Mouse (Mus musculus) hindbrain, embryonic 12.5 days (tissue): ENCODE measurements at regions not wholly inside any gene's neighbourhood (a gene's known extent, or its start where the extent isn't known, plus 50 kb on each side); places are given as distances from the start of the nearest gene placed in this dataset.

Experiments
- ATAC-seq: fragments of 200-750 bp; cut with Nextera tagmentation; 2 replicates; pipeline ENCODE4 v1.8.0; 2017; ENCODE audit warnings: moderate TSS enrichment; ENCODE audit not compliant: low FRiP score
- H3K27ac ChIP-seq: fragments of 300-500 bp; sonication (generic); 2 replicates; pipeline ENCODE4 v1.5.1; 2016; ENCODE audit warnings: mild to moderate bottlenecking
- H3K27me3 ChIP-seq: fragments of 300-500 bp; sonication (generic); 2 replicates; pipeline ENCODE4 v1.6.1; 2016; ENCODE audit warnings: mild to moderate bottlenecking
- H3K36me3 ChIP-seq: fragments of 300-500 bp; sonication (generic); 2 replicates; pipeline ENCODE4 v1.6.1; 2016; ENCODE audit warnings: mild to moderate bottlenecking
- H3K4me1 ChIP-seq: fragments of 300-500 bp; sonication (generic); 2 replicates; pipeline ENCODE4 v1.6.1; 2016
- H3K4me2 ChIP-seq: fragments of 300-500 bp; sonication (generic); replicated peaks from 2 replicates; pipeline ENCODE4 v1.6.1; 2016; ENCODE audit warnings: mild to moderate bottlenecking
- H3K4me3 ChIP-seq: fragments of 300-500 bp; sonication (generic); 2 replicates; pipeline ENCODE4 v1.5.1; 2016; ENCODE audit warnings: mild to moderate bottlenecking
- H3K9ac ChIP-seq: fragments of 300-500 bp; sonication (generic); 2 replicates; pipeline ENCODE4 v1.6.1; 2016; ENCODE audit warnings: mild to moderate bottlenecking, moderate library complexity
- H3K9me3 ChIP-seq: fragments of 300-500 bp; sonication (generic); replicated peaks from 2 replicates; pipeline ENCODE4 v1.6.1; 2016; ENCODE audit warnings: mild to moderate bottlenecking
- WGBS: fragments of 180-500 bp; shearing (Covaris S2); methylation state at CpG from one replicate; pipeline ENCODE4 v1.1.7; 2016; 5-methylcytosine and 5-hydroxymethylcytosine counted together

DNA sequence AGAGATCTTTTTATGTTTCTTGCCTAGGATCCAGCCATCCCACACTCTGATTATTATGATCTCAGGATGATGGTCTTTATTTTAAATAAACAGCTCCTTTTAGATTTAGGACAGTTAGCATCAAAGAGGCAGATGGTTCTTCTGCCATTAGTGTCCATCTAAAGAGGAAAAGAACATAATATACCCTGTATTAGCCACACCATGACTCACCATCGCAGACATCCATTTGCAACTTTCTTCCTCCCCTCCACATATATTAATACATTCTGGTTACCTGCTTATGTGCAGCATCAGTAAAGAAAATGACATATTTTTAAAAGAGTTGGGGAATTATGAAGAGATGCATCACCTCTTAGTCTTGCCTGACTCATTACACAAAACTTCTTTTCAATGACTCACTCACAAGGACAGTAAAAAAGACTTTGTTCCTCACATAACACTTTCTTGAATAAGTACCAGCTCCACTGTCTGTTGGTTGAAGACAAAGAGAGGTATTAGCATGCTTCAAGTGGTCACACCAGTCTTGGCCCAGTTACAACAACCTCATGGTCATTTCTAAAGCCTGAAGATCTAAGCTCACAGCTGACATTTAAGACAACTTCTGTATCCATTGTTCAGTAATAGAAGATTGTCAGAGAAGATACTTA lies 766.9 kb upstream of the Celf2 start:
- H3K4me3 ChIP-seq = no peak overlapping the region
- H3K27ac ChIP-seq = no peak overlapping the region
- H3K36me3 ChIP-seq = no peaks in the 10 kb centered on the region
- H3K9me3 ChIP-seq = no peaks in the 10 kb centered on the region
- 94% methylated on average over 1 of the region's 1 CpGs for WGBS
- H3K9ac ChIP-seq = no peak overlapping the region
- H3K4me2 ChIP-seq = no peak overlapping the region
- no peaks in the 10 kb centered on the region for H3K4me1 ChIP-seq
- no peak for ATAC-seq
- no peaks in the 10 kb centered on the region for H3K27me3 ChIP-seq
